Mouse (Mus musculus) liver, embryonic 13.5 days (tissue): ENCODE data around the gene Gm9732. TPM values are rescaled to one million over a fixed set of nuclear protein-coding genes. Genes with fewer than 3 reads are reported as not detected.
"Not testable (repeated sequence)": the region's sequence is repeated elsewhere in the genome, so short reads cannot be mapped to it uniquely, and the experiment has no call there.

Experiments
- ATAC-seq: fragments of 200-750 bp; cut with Nextera tagmentation; 2 replicates; pipeline ENCODE4 v1.8.0; 2017; ENCODE audit warnings: low read depth, mild to moderate bottlenecking, moderate number of reproducible peaks, moderate library complexity
- DNase-seq: peaks from one replicate; pipeline ENCODE4 v3.0.0; 2022
- H3K27ac ChIP-seq: fragments of 300-500 bp; sonication (generic); 2 replicates; pipeline ENCODE4 v1.5.1; 2015; ENCODE audit warnings: moderate library complexity, mild to moderate bottlenecking, inconsistent platforms
- H3K27me3 ChIP-seq: fragments of 300-500 bp; sonication (generic); 2 replicates; pipeline ENCODE4 v1.6.1; 2015; ENCODE audit warnings: mild to moderate bottlenecking, inconsistent platforms
- H3K36me3 ChIP-seq: fragments of 300-500 bp; sonication (generic); 2 replicates; pipeline ENCODE4 v1.6.1; 2015; ENCODE audit warnings: mild to moderate bottlenecking, inconsistent platforms
- H3K4me1 ChIP-seq: fragments of 300-500 bp; sonication (generic); replicated peaks from 2 replicates; pipeline ENCODE4 v1.6.1; 2015; ENCODE audit warnings: inconsistent platforms
- H3K4me2 ChIP-seq: fragments of 300-500 bp; sonication (generic); 2 replicates; pipeline ENCODE4 v1.6.1; 2015; ENCODE audit warnings: inconsistent platforms, mild to moderate bottlenecking, moderate library complexity
- H3K4me3 ChIP-seq: fragments of 300-500 bp; sonication (generic); replicated peaks from 2 replicates; pipeline ENCODE4 v1.5.1; 2015; ENCODE audit warnings: mild to moderate bottlenecking, inconsistent platforms
- H3K9ac ChIP-seq: fragments of 300-500 bp; sonication (generic); 2 replicates; pipeline ENCODE4 v1.6.1; 2015; ENCODE audit warnings: mild to moderate bottlenecking, inconsistent platforms
- H3K9me3 ChIP-seq: fragments of 300-500 bp; sonication (generic); replicated peaks from 2 replicates; pipeline ENCODE4 v1.6.1; 2016; ENCODE audit warnings: inconsistent platforms
- WGBS: fragments of 180-500 bp; shearing (Covaris S2); methylation state at CpG from one replicate; pipeline ENCODE4 v1.1.7; 2015; ENCODE audit not compliant: insufficient replicate concordance; 5-methylcytosine and 5-hydroxymethylcytosine counted together
- polyA plus RNA-seq: library from polyadenylated mRNA; unstranded; fragments of >200 nt; fragmentation: Nextera tagmentation; extraction: Ambion mirVana; gene quantifications from 2 replicates; pipeline ENCODE4 v1.2.1, GENCODE M21; 2015

Gene Gm9732
- not detected in 2 replicates for polyA plus RNA-seq

GRCm38 (mm10) chr14:43274986-43275511 is at the start of gene Gm9732:
Gene Gm9732, plus strand, starts transcription at chr14:43275036.
- H3K4me3 ChIP-seq, ATAC-seq, H3K4me1 ChIP-seq, H3K9ac ChIP-seq, H3K4me2 ChIP-seq, H3K36me3 ChIP-seq, DNase-seq, H3K27me3 ChIP-seq, H3K27ac ChIP-seq, H3K9me3 ChIP-seq: not testable (repeated sequence)
- WGBS: 58% methylated on average over 8 of the region's 8 CpGs

GRCm38 (mm10) chr14:43235204-43235603 is 39.6 kb upstream of the Gm9732 start, which contains the start of gene Gm8122:
Gene Gm8122, minus strand, starts transcription at chr14:43235304.
- H3K36me3 ChIP-seq, H3K4me3 ChIP-seq, ATAC-seq, H3K27me3 ChIP-seq, DNase-seq, H3K4me1 ChIP-seq, H3K9ac ChIP-seq, H3K9me3 ChIP-seq, H3K27ac ChIP-seq, H3K4me2 ChIP-seq: not testable (repeated sequence)
- 68% methylated on average over 4 of the region's 4 CpGs for WGBS

- not testable (repeated sequence) for H3K4me3 ChIP-seq, H3K36me3 ChIP-seq, H3K4me2 ChIP-seq, H3K27me3 ChIP-seq, H3K27ac ChIP-seq, H3K9me3 ChIP-seq, H3K4me1 ChIP-seq, DNase-seq, H3K9ac ChIP-seq, ATAC-seq
Measured at GRCm38 (mm10) chr14:43237769-43238168, 37.1 kb upstream of the Gm9732 start.

- not testable (repeated sequence) for H3K9me3 ChIP-seq, H3K36me3 ChIP-seq, ATAC-seq, H3K27ac ChIP-seq, H3K27me3 ChIP-seq, H3K4me1 ChIP-seq, H3K4me3 ChIP-seq, H3K4me2 ChIP-seq, H3K9ac ChIP-seq, DNase-seq
- 25% methylated on average over 10 of the region's 12 CpGs for WGBS
Measured at GRCm38 (mm10) chr14:43249611-43250170, 25.1 kb upstream of the Gm9732 start.

GRCm38 (mm10) chr14:43250549-43251253 is 24.1 kb upstream of the Gm9732 start:
- not testable (repeated sequence) for H3K4me2 ChIP-seq, H3K27me3 ChIP-seq, H3K9ac ChIP-seq, H3K4me3 ChIP-seq, H3K4me1 ChIP-seq, ATAC-seq, H3K36me3 ChIP-seq, H3K27ac ChIP-seq, H3K9me3 ChIP-seq, DNase-seq
- WGBS: 13% methylated on average over 5 of the region's 6 CpGs

- H3K4me1 ChIP-seq, H3K36me3 ChIP-seq, H3K27ac ChIP-seq, H3K9me3 ChIP-seq, ATAC-seq, H3K27me3 ChIP-seq, DNase-seq, H3K4me2 ChIP-seq, H3K9ac ChIP-seq, H3K4me3 ChIP-seq: not testable (repeated sequence)
- WGBS: 58% methylated on average over 1 of the region's 1 CpGs
Measured at GRCm38 (mm10) chr14:43256511-43256910, 18.3 kb upstream of the Gm9732 start.

GRCm38 (mm10) chr14:43258349-43258748 is 16.5 kb upstream of the Gm9732 start, which contains the start of gene Gm8126:
Gene Gm8126, plus strand, starts transcription at chr14:43258649.
- not testable (repeated sequence) for H3K4me2 ChIP-seq, DNase-seq, H3K4me1 ChIP-seq, H3K9me3 ChIP-seq, H3K27me3 ChIP-seq, H3K27ac ChIP-seq, ATAC-seq, H3K36me3 ChIP-seq, H3K9ac ChIP-seq, H3K4me3 ChIP-seq
- WGBS: 77% methylated on average over 3 of the region's 4 CpGs

GRCm38 (mm10) chr14:43263421-43263820 is 11.4 kb upstream of the Gm9732 start:
- H3K36me3 ChIP-seq, H3K4me1 ChIP-seq, H3K4me2 ChIP-seq, ATAC-seq, H3K9ac ChIP-seq, H3K4me3 ChIP-seq, H3K9me3 ChIP-seq, DNase-seq, H3K27me3 ChIP-seq, H3K27ac ChIP-seq: not testable (repeated sequence)
- 53% methylated on average over 3 of the region's 3 CpGs for WGBS

GRCm38 (mm10) chr14:43268521-43269084 is 6.2 kb upstream of the Gm9732 start:
- H3K4me1 ChIP-seq, ATAC-seq, H3K4me2 ChIP-seq, H3K4me3 ChIP-seq, H3K9me3 ChIP-seq, DNase-seq, H3K9ac ChIP-seq, H3K27ac ChIP-seq, H3K27me3 ChIP-seq, H3K36me3 ChIP-seq: not testable (repeated sequence)
- WGBS: 24% methylated on average over 2 of the region's 2 CpGs

- H3K4me2 ChIP-seq, H3K27ac ChIP-seq, H3K9ac ChIP-seq, H3K27me3 ChIP-seq, DNase-seq, H3K4me3 ChIP-seq, H3K36me3 ChIP-seq, H3K4me1 ChIP-seq, ATAC-seq, H3K9me3 ChIP-seq: not testable (repeated sequence)
- WGBS: 63% methylated on average over 3 of the region's 3 CpGs
Measured at GRCm38 (mm10) chr14:43269211-43269610, 5.6 kb upstream of the Gm9732 start.

GRCm38 (mm10) chr14:43273161-43273560 is 1.7 kb upstream of the Gm9732 start:
- H3K27ac ChIP-seq, H3K27me3 ChIP-seq, ATAC-seq, H3K4me2 ChIP-seq, H3K4me3 ChIP-seq, H3K9ac ChIP-seq, DNase-seq, H3K36me3 ChIP-seq, H3K9me3 ChIP-seq, H3K4me1 ChIP-seq: not testable (repeated sequence)
- 60% methylated on average over 1 of the region's 1 CpGs for WGBS
